Mouse (Mus musculus): ENCODE measurements at regions not wholly inside any gene's neighbourhood (a gene's known extent, or its start where the extent isn't known, plus 50 kb on each side); places are given as distances from the start of the nearest gene placed in this dataset.

GRCm38 (mm10) chr11:7502679-7503078, 289.0 kb upstream of the Igfbp3 start:
- Histone ChIP-seq H3K27me3 (ENCODE audit: control insufficient read depth, insufficient read depth, low read length) (no peaks in the 10 kb centered on the region), H3K27ac (ENCODE audit: low read depth, low read length) (no peak overlapping the region), H3K4me2 (no peak overlapping the region), H3K9ac (ENCODE audit: low read depth, low read length) (no peak overlapping the region), H3K36me3 (ENCODE audit: control insufficient read depth, insufficient read depth, low read length) (no peaks in the 10 kb centered on the region), H3K4me1 (ENCODE audit: control insufficient read depth, insufficient read depth, low read length) (no peaks in the 10 kb centered on the region), H3K9me3 (replicated peaks; ENCODE audit: control insufficient read depth, low read length) (no peaks in the 10 kb centered on the region), H3K4me3 (ENCODE audit: low read depth, low read length) (no peak overlapping the region)
- ATAC-seq (replicated peaks; ENCODE audit: insufficient number of reproducible peaks, low FRiP score, low TSS enrichment) = no peak
- 68% methylated on average over 2 of the region's 2 CpGs for WGBS (ENCODE audit: insufficient replicate concordance)

GRCm38 (mm10) chr11:7502045-7502444, 288.3 kb upstream of the Igfbp3 start:
- Histone ChIP-seq H3K9me3 (replicated peaks; ENCODE audit: control insufficient read depth, low read length) (no peaks in the 10 kb centered on the region), H3K27me3 (ENCODE audit: control insufficient read depth, insufficient read depth, low read length) (no peaks in the 10 kb centered on the region), H3K36me3 (ENCODE audit: control insufficient read depth, insufficient read depth, low read length) (no peaks in the 10 kb centered on the region), H3K9ac (ENCODE audit: low read depth, low read length) (no peak overlapping the region), H3K4me3 (ENCODE audit: low read depth, low read length) (no peak overlapping the region), H3K4me1 (ENCODE audit: control insufficient read depth, insufficient read depth, low read length) (no peaks in the 10 kb centered on the region), H3K27ac (ENCODE audit: low read depth, low read length) (no peak overlapping the region), H3K4me2 (no peak overlapping the region)
- ATAC-seq (replicated peaks; ENCODE audit: insufficient number of reproducible peaks, low FRiP score, low TSS enrichment) = no peak
- WGBS (ENCODE audit: insufficient replicate concordance) = 69% methylated on average over 2 of the region's 2 CpGs

- Histone ChIP-seq H3K9me3 (replicated peaks; ENCODE audit: control insufficient read depth, low read length) (no peaks in the 10 kb centered on the region), H3K4me1 (ENCODE audit: control insufficient read depth, insufficient read depth, low read length) (no peaks in the 10 kb centered on the region), H3K27me3 (ENCODE audit: control insufficient read depth, insufficient read depth, low read length) (no peaks in the 10 kb centered on the region), H3K9ac (ENCODE audit: low read depth, low read length) (no peak overlapping the region), H3K4me2 (no peak overlapping the region), H3K27ac (ENCODE audit: low read depth, low read length) (no peak overlapping the region), H3K4me3 (ENCODE audit: low read depth, low read length) (no peak overlapping the region), H3K36me3 (ENCODE audit: control insufficient read depth, insufficient read depth, low read length) (no peaks in the 10 kb centered on the region)
- ATAC-seq (replicated peaks; ENCODE audit: insufficient number of reproducible peaks, low FRiP score, low TSS enrichment) = no peak
- 52% methylated on average over 6 of the region's 6 CpGs for WGBS (ENCODE audit: insufficient replicate concordance)
Measured at GRCm38 (mm10) chr11:7497803-7498202, 284.1 kb upstream of the Igfbp3 start.

GRCm38 (mm10) chr11:7473832-7474545, 260.3 kb upstream of the Igfbp3 start:
- peaks cover 6% of the 10 kb centered on the region for H3K4me1 ChIP-seq (ENCODE audit: control insufficient read depth, insufficient read depth, low read length)
- 0 out of 2 replicates have a peak, but pooled peaks have one; percentile 35 for ATAC-seq (replicated peaks; ENCODE audit: insufficient number of reproducible peaks, low FRiP score, low TSS enrichment)
- 56% methylated on average over 7 of the region's 7 CpGs for WGBS (ENCODE audit: insufficient replicate concordance)
- H3K9me3 ChIP-seq (replicated peaks; ENCODE audit: control insufficient read depth, low read length) = no peaks in the 10 kb centered on the region
- no peak overlapping the region for H3K4me3 ChIP-seq (ENCODE audit: low read depth, low read length)
- H3K36me3 ChIP-seq (ENCODE audit: control insufficient read depth, insufficient read depth, low read length) = no peaks in the 10 kb centered on the region
- H3K27ac ChIP-seq (ENCODE audit: low read depth, low read length) = no peak overlapping the region
- H3K27me3 ChIP-seq (ENCODE audit: control insufficient read depth, insufficient read depth, low read length) = no peaks in the 10 kb centered on the region
- H3K4me2 ChIP-seq = no peak overlapping the region
- no peak overlapping the region for H3K9ac ChIP-seq (ENCODE audit: low read depth, low read length)

- no peak for ATAC-seq (replicated peaks; ENCODE audit: insufficient number of reproducible peaks, low FRiP score, low TSS enrichment)
- no peak overlapping the region for H3K9ac ChIP-seq (ENCODE audit: low read depth, low read length)
- H3K27ac ChIP-seq (ENCODE audit: low read depth, low read length) = no peak overlapping the region
- no peaks in the 10 kb centered on the region for H3K4me1 ChIP-seq (ENCODE audit: control insufficient read depth, insufficient read depth, low read length)
- no peaks in the 10 kb centered on the region for H3K9me3 ChIP-seq (replicated peaks; ENCODE audit: control insufficient read depth, low read length)
- no peaks in the 10 kb centered on the region for H3K36me3 ChIP-seq (ENCODE audit: control insufficient read depth, insufficient read depth, low read length)
- H3K4me2 ChIP-seq = no peak overlapping the region
- 93% methylated on average over 1 of the region's 1 CpGs for WGBS (ENCODE audit: insufficient replicate concordance)
- no peaks in the 10 kb centered on the region for H3K27me3 ChIP-seq (ENCODE audit: control insufficient read depth, insufficient read depth, low read length)
- no peak overlapping the region for H3K4me3 ChIP-seq (ENCODE audit: low read depth, low read length)
Measured at GRCm38 (mm10) chr11:7465522-7465921, 251.8 kb upstream of the Igfbp3 start.

- Histone ChIP-seq H3K4me1 (ENCODE audit: control insufficient read depth, insufficient read depth, low read length) (no peaks in the 10 kb centered on the region), H3K27ac (ENCODE audit: low read depth, low read length) (no peak overlapping the region), H3K36me3 (ENCODE audit: control insufficient read depth, insufficient read depth, low read length) (no peaks in the 10 kb centered on the region), H3K9ac (ENCODE audit: low read depth, low read length) (no peak overlapping the region), H3K9me3 (replicated peaks; ENCODE audit: control insufficient read depth, low read length) (no peaks in the 10 kb centered on the region), H3K4me3 (ENCODE audit: low read depth, low read length) (no peak overlapping the region), H3K4me2 (no peak overlapping the region), H3K27me3 (ENCODE audit: control insufficient read depth, insufficient read depth, low read length) (no peaks in the 10 kb centered on the region)
- WGBS (ENCODE audit: insufficient replicate concordance) = 55% methylated on average over 6 of the region's 6 CpGs
- no peak for ATAC-seq (replicated peaks; ENCODE audit: insufficient number of reproducible peaks, low FRiP score, low TSS enrichment)
Measured at GRCm38 (mm10) chr11:7461956-7462771, 248.4 kb upstream of the Igfbp3 start.

GRCm38 (mm10) chr11:7451756-7452155, 238.0 kb upstream of the Igfbp3 start:
- no peaks in the 10 kb centered on the region for H3K27me3 ChIP-seq (ENCODE audit: control insufficient read depth, insufficient read depth, low read length)
- H3K9ac ChIP-seq (ENCODE audit: low read depth, low read length) = no peak overlapping the region
- no peak overlapping the region for H3K27ac ChIP-seq (ENCODE audit: low read depth, low read length)
- no peaks in the 10 kb centered on the region for H3K9me3 ChIP-seq (replicated peaks; ENCODE audit: control insufficient read depth, low read length)
- no peak overlapping the region for H3K4me3 ChIP-seq (ENCODE audit: low read depth, low read length)
- 71% methylated on average over 4 of the region's 4 CpGs for WGBS (ENCODE audit: insufficient replicate concordance)
- H3K36me3 ChIP-seq (ENCODE audit: control insufficient read depth, insufficient read depth, low read length) = no peaks in the 10 kb centered on the region
- ATAC-seq (replicated peaks; ENCODE audit: insufficient number of reproducible peaks, low FRiP score, low TSS enrichment) = no peak
- H3K4me1 ChIP-seq (ENCODE audit: control insufficient read depth, insufficient read depth, low read length) = no peaks in the 10 kb centered on the region
- H3K4me2 ChIP-seq = no peak overlapping the region

GRCm38 (mm10) chr11:7444494-7444893, 230.8 kb upstream of the Igfbp3 start:
- no peak for ATAC-seq (replicated peaks; ENCODE audit: insufficient number of reproducible peaks, low FRiP score, low TSS enrichment)
- Histone ChIP-seq H3K4me1 (ENCODE audit: control insufficient read depth, insufficient read depth, low read length) (no peaks in the 10 kb centered on the region), H3K36me3 (ENCODE audit: control insufficient read depth, insufficient read depth, low read length) (no peaks in the 10 kb centered on the region), H3K4me2 (no peak overlapping the region), H3K4me3 (ENCODE audit: low read depth, low read length) (no peak overlapping the region), H3K9me3 (replicated peaks; ENCODE audit: control insufficient read depth, low read length) (no peaks in the 10 kb centered on the region; the same call in 1 of the 2 replicates), H3K9ac (ENCODE audit: low read depth, low read length) (no peak overlapping the region), H3K27me3 (ENCODE audit: control insufficient read depth, insufficient read depth, low read length) (no peaks in the 10 kb centered on the region), H3K27ac (ENCODE audit: low read depth, low read length) (no peak overlapping the region)
- WGBS (ENCODE audit: insufficient replicate concordance) = 90% methylated on average over 8 of the region's 8 CpGs

Measured in heart, embryonic 11.5 days (tissue).